Mouse (Mus musculus) liver, embryonic 18 days (tissue): ENCODE measurements around the gene Sprr2e. TPM values are rescaled to one million over a fixed set of nuclear protein-coding genes. Genes with fewer than 3 reads are reported as not detected.

Experiments
- polyA plus RNA-seq: library from polyadenylated mRNA; depleted of rRNA; stranded (reverse); fragments of >200 nt; gene quantifications from 2 replicates; pipeline ENCODE4 v1.2.3, GENCODE M21; 2012; rRNA removed

Sprr2e gene
- not detected in 2 replicates for polyA plus RNA-seq

DNA sequence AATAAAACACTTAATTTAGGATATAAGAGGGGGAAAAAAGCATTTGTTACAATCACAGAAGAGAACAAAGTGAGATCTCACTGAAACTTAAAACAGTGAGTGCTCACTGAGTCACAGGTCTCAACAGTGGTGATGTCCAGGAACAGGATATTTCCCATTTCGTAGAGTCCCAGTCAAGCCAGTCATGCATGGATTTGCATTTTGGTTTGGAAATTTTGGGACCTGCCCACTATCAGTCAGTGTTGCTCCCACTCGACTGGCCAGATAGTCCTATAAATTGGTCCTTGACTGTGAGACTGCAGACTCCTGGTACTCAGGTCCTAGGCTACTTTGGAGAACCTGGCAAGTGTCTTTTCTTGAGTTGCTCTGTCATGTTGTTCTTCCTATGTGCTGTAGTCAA is at the start of gene Sprr2e:
Sprr2e (plus strand) TSS at position 301 of the 400 bp plus-strand sequence.

DNA sequence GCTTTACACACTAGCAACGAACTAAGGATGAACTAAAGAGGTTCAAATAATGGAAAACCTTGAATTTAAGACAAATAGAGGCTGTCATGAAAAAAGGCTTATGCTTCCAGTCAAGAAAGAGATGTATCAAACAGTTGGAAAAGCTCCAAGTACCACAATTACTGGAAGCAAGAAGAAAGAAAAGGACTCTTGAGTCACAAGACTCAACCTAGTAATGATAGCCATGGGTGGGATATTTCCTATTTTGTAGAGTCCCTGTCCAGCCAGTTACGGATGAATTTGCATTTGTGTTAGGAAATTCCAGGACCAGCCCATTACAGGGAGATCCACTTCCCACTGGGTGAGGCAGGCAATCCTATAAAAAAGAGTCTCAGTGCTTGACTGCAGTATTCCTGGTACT is 35.6 kb upstream of the Sprr2e start, which contains the start of gene Sprr2b:
Sprr2b (plus strand) TSS at position 301 of the 400 bp plus-strand sequence.

GRCm38 (mm10) chr3:92338840-92339239 is 13.1 kb upstream of the Sprr2e start, which contains the start of gene Sprr2d:
Gene Sprr2d, plus strand, starts transcription at chr3:92339140.

DNA sequence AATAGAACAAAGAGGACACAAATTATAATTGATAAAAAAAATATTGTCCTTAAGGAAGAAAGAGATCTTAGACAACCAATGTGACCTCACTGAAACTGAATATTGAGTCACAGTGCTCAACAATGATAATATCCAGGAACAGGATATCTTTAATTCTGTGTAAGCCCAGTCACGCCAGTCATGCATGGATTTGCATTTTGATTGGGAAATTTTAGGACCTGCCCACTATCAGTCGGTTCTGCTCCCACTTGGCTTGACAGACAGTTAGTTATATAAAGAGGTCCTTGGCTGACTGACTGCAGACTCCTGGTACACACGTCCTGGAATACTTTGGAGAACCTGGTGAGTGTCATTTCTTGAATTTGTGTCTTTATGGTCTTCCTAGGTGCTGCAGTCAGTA is 12.9 kb downstream of the Sprr2e start, which contains the start of gene Sprr2f:
Sprr2f (plus strand) TSS at position 301 of the 400 bp plus-strand sequence.

GRCm38 (mm10) chr3:92385385-92385784 is 33.4 kb downstream of the Sprr2e start, which contains the start of gene Sprr2h:
Gene Sprr2h, plus strand, starts transcription at chr3:92385685.

Other genes with a start within 250 kb of the Sprr2e start
- not detected in 2 replicates for gene Prr9, start 228.2 kb upstream of the Sprr2e start, polyA plus RNA-seq
- not detected in 2 replicates for gene Lelp1, start 209.4 kb upstream of the Sprr2e start, polyA plus RNA-seq
- gene Sprr2a1, start 136.3 kb upstream of the Sprr2e start, polyA plus RNA-seq = 0.02 and 0.04 TPM in 2 replicates
- gene Sprr2a2, start 136.2 kb upstream of the Sprr2e start, polyA plus RNA-seq = 0.50 and 2.6 TPM in 2 replicates
- gene Sprr2a3, start 66.7 kb upstream of the Sprr2e start, polyA plus RNA-seq = 0.10 TPM in 1 of 2 replicates, not detected in the other
- gene Sprr2b, start 35.5 kb upstream of the Sprr2e start, polyA plus RNA-seq = 0.05 TPM in 1 of 2 replicates, not detected in the other
- not detected in 2 replicates for gene Sprr2d, start 13.0 kb upstream of the Sprr2e start, polyA plus RNA-seq
- gene Sprr2f, start 13.0 kb downstream of the Sprr2e start, polyA plus RNA-seq = not detected in 2 replicates
- gene Sprr2h, start 33.5 kb downstream of the Sprr2e start, polyA plus RNA-seq = not detected in 2 replicates
- not detected in 2 replicates for gene Sprr2i, start 55.8 kb downstream of the Sprr2e start, polyA plus RNA-seq
- gene Sprr2j-ps, start 65.9 kb downstream of the Sprr2e start, polyA plus RNA-seq = not detected in 2 replicates
- 1.9 and 3.1 TPM in 2 replicates for gene Gm9774, start 77.3 kb downstream of the Sprr2e start, polyA plus RNA-seq
- not detected in 2 replicates for gene Sprr2k, start 80.4 kb downstream of the Sprr2e start, polyA plus RNA-seq
- not detected in 2 replicates for gene Sprr1b, start 86.6 kb downstream of the Sprr2e start, polyA plus RNA-seq
- gene Sprr3, start 106.6 kb downstream of the Sprr2e start, polyA plus RNA-seq = not detected in 2 replicates
- 0.13 and 0.34 TPM in 2 replicates for gene Sprr1a, start 133.8 kb downstream of the Sprr2e start, polyA plus RNA-seq
- not detected in 2 replicates for gene Sprr4, start 148.3 kb downstream of the Sprr2e start, polyA plus RNA-seq
- not detected in 2 replicates for gene 2310046K23Rik, start 182.4 kb downstream of the Sprr2e start, polyA plus RNA-seq
- 0.06 TPM in 2 replicates for gene Ivl, start 221.6 kb downstream of the Sprr2e start, polyA plus RNA-seq
- 1.7 and 3.4 TPM in 2 replicates for gene Smcp, start 236.9 kb downstream of the Sprr2e start, polyA plus RNA-seq